Mouse (Mus musculus) gastrocnemius, postnatal 10 days (tissue): ENCODE measurements at regions not wholly inside any gene's neighbourhood (a gene's known extent, or its start where the extent isn't known, plus 50 kb on each side); places are given as distances from the start of the nearest gene placed in this dataset.

Experiments
- DNase-seq: peaks from one replicate; pipeline ENCODE4 v3.0.0; 2021; ENCODE audit warnings: mixed read lengths

- no peak for DNase-seq
These were observed 141.2 kb upstream of the Klf3 start for GRCm38 (mm10) chr5:64661959-64662358.

GRCm38 (mm10) chr5:64662476-64662875 is 140.7 kb upstream of the Klf3 start:
- no peak for DNase-seq

- DNase-seq, result no peak
These were observed 139.4 kb upstream of the Klf3 start for GRCm38 (mm10) chr5:64663766-64664165.

- DNase-seq, result no peak
These were observed 138.1 kb upstream of the Klf3 start for GRCm38 (mm10) chr5:64665064-64665463.

- DNase-seq, result no peak
These were observed 136.9 kb upstream of the Klf3 start for GRCm38 (mm10) chr5:64666256-64666655.

- no peak for DNase-seq
These were observed 136.1 kb upstream of the Klf3 start for GRCm38 (mm10) chr5:64667053-64667452.

GRCm38 (mm10) chr5:64673861-64674260 is 129.3 kb upstream of the Klf3 start:
- DNase-seq, result no peak

- no peak for DNase-seq
These were observed 126.8 kb upstream of the Klf3 start for GRCm38 (mm10) chr5:64676214-64676945.

- no peak for DNase-seq
These were observed 126.1 kb upstream of the Klf3 start for GRCm38 (mm10) chr5:64676946-64677588.

- DNase-seq, result no peak
These were observed 124.5 kb upstream of the Klf3 start for GRCm38 (mm10) chr5:64678706-64679105.

- DNase-seq, result no peak
These were observed 123.1 kb upstream of the Klf3 start for GRCm38 (mm10) chr5:64679996-64680625.

- no peak for DNase-seq
These were observed 122.0 kb upstream of the Klf3 start for GRCm38 (mm10) chr5:64681161-64681560.

GRCm38 (mm10) chr5:64682326-64682845 is 120.8 kb upstream of the Klf3 start:
- DNase-seq, result no peak

- no peak for DNase-seq
These were observed 119.8 kb upstream of the Klf3 start for GRCm38 (mm10) chr5:64683419-64683818.

GRCm38 (mm10) chr5:64684275-64684674 is 118.9 kb upstream of the Klf3 start:
- no peak for DNase-seq

- DNase-seq, result no peak
These were observed 113.0 kb upstream of the Klf3 start for GRCm38 (mm10) chr5:64690148-64690547.

GRCm38 (mm10) chr5:64691406-64692100 is 111.6 kb upstream of the Klf3 start:
- DNase-seq, result no peak

GRCm38 (mm10) chr5:64692335-64692734 is 110.9 kb upstream of the Klf3 start:
- DNase-seq, result no peak

GRCm38 (mm10) chr5:64693616-64694015 is 109.6 kb upstream of the Klf3 start:
- no peak for DNase-seq

GRCm38 (mm10) chr5:64694606-64695005 is 108.6 kb upstream of the Klf3 start:
- DNase-seq, result no peak

- no peak for DNase-seq
These were observed 107.1 kb upstream of the Klf3 start for GRCm38 (mm10) chr5:64696099-64696498.

- DNase-seq, result no peak
These were observed 105.7 kb upstream of the Klf3 start for GRCm38 (mm10) chr5:64697466-64697865.
